In the genomic region with DNA sequence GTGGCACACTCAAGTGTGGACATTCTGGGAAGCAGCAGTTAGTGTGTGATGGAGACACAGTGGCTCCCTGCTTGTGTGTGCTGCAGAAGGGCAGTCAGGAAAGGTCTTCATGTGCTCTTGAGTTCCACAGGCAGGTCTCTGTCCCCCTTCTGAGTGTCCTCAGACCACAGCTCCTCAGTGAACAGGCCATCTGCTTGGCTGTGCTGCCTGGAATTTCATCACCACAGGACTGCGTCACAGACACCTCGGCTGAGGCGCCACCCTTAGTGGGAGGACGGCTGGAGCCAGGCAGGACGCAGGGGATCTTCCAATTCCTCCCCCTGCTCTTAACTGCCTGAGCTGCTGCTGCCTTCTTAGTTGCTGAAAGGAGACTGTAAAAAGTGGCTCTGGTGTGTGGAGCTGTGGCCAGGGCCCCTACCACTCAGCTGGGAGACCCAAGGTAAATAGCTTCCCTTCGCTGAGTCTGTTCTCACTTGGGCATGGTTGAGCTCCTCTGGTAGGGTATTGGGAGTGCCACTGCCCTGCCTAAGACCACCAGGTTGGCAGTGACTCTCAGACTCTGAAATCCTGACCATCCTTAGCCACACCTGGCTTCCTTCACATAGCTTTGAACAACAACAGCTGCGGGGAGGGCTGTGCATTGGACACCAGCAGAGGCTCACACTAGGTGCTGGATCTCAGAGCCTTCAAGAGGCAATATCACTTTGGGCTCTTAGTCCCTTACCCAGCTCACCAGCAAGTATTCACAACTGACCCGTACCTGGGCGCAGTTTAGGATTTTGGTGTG, we compare ENCODE assay signal across 8 mouse cellular contexts. TPM values are rescaled to one million over a fixed set of nuclear protein-coding genes. Genes with fewer than 3 reads are reported as not detected.
A peak's percentile ranks its signal among the peaks of the same experiment; 100 is the strongest.
DNase-seq lines count a peak whose midpoint lies in the region; ATAC-seq and TF ChIP-seq lines count a peak whose summit lies in the region.
"Had no signal": no experiment of that assay in that cellular context is flagged by ENCODE, and none has a peak within 500 bp of the region (broad histone marks: within the 10 kb centered on the region; RNA-seq: fewer than 3 reads in every experiment).

No protein-coding gene starts in this region.

- no peak overlapping the region for H3K4me3 ChIP-seq in bone marrow macrophage, adult 2 months (ENCODE audit: insufficient read depth, low read length)
- H3K4me3 ChIP-seq in liver, adult 2 months (ENCODE audit: insufficient read depth, low read depth, low read length), result no peak overlapping the region

- 0 out of 2 replicates have a peak overlapping the region, but pooled peaks have one; percentile 14 for H3K9ac ChIP-seq in liver, adult 2 months (ENCODE audit: low read depth, low read length)

- DNase-seq in adipocyte (ENCODE audit: low spot score), result peak; percentile 34
- peak; percentile 49 to 57 for DNase-seq in frontal cortex, postnatal 14 days (ENCODE audit: low spot score in 2 of 2)
- DNase-seq in heart, postnatal 4 days, result peak; percentile 75
- DNase-seq in liver, adult 2 months (ENCODE audit: extremely low read depth, low read depth, low spot score), result peak; percentile 66
- DNase-seq in spleen, postnatal 4 days (ENCODE audit: low spot score in 2 of 2), result no peak

- 0 out of 2 replicates have a peak, but pooled peaks have one; percentile 40 for ATAC-seq in monocyte, adult 5-6 weeks (replicated peaks; ENCODE audit: insufficient number of reproducible peaks, low FRiP score, low TSS enrichment, poor library complexity, severe bottlenecking)

- peaks cover 61% of the 10 kb centered on the region for H3K79me2 ChIP-seq in liver, adult 2 months (ENCODE audit: control insufficient read depth, insufficient read depth, low read length)

- WGBS in liver, adult 2 months, result 46% methylated on average over 9 of the region's 9 CpGs

- no peak for TF ChIP-seq CTCF in bone marrow macrophage, adult 2 months (IDR thresholded peaks at IDR 0.05; ENCODE audit: low read depth, low read length)
- TF ChIP-seq CTCF in liver, adult 2 months (IDR thresholded peaks at IDR 0.05; ENCODE audit: low read depth, low read length), result no peak

- H3K4me1 ChIP-seq in bone marrow macrophage, adult 2 months (ENCODE audit: control insufficient read depth, insufficient read depth, low read length), result peaks cover 66% of the 10 kb centered on the region
- peaks cover 49% of the 10 kb centered on the region for H3K4me1 ChIP-seq in liver, adult 2 months (ENCODE audit: control insufficient read depth, insufficient read depth, low read length)

- peaks cover 2% of the 10 kb centered on the region; the same call in 1 of the 2 replicates for H3K36me3 ChIP-seq in liver, adult 2 months (ENCODE audit: control insufficient read depth, insufficient read depth, low read length)

- H3K27ac ChIP-seq in bone marrow macrophage, adult 2 months (ENCODE audit: insufficient read depth, low read depth, low read length), result peak overlapping the region; percentile 46
- peak overlapping the region; percentile 25 for H3K27ac ChIP-seq in liver, adult 2 months (replicated peaks; ENCODE audit: insufficient read depth, low read depth, low read length)

- no peak for TF ChIP-seq POLR2A in bone marrow macrophage, adult 2 months (IDR thresholded peaks at IDR 0.05; ENCODE audit: borderline replicate concordance, low read depth, low read length)
- TF ChIP-seq POLR2A in liver, adult 2 months (IDR thresholded peaks at IDR 0.05; ENCODE audit: extremely low read depth, insufficient read depth, low read length), result no peak

- H3K27me3 ChIP-seq in liver, adult 2 months (ENCODE audit: control insufficient read depth, insufficient read depth, low read length), result no peaks in the 10 kb centered on the region

RNA-seq across cellular contexts. Expression of a gene that starts 14.3 kb away (rescaled TPM):
- 67.1 and 83.5 TPM in 2 replicates for polyA plus RNA-seq in bone marrow macrophage, adult 2 months (2012; ENCODE audit: insufficient read depth, insufficient read length, missing spikeins)
- total RNA-seq in heart, postnatal 4 days (2021), result 100 to 1,000 TPM; 158 to 164 TPM
- total RNA-seq in liver, adult 2 months (2014; rRNA removed), result 57.1 and 65.5 TPM in 2 replicates
- polyA plus RNA-seq in liver, adult 2 months (2012; rRNA removed), result 78.1 and 81.3 TPM in 2 replicates
- total RNA-seq in monocyte, adult 5-6 weeks (2017), result 77.2 to 150 TPM (median 108 TPM) in 3 replicates

RNA-seq across cellular contexts. Expression of a gene that starts 48.0 kb away (rescaled TPM):
- polyA plus RNA-seq in bone marrow macrophage, adult 2 months (2012; ENCODE audit: insufficient read depth, insufficient read length, missing spikeins), result not detected in 2 replicates
- total RNA-seq in heart, postnatal 4 days (2021), result not detected
- not detected in 2 replicates for total RNA-seq in liver, adult 2 months (2014; rRNA removed)
- polyA plus RNA-seq in liver, adult 2 months (2012; rRNA removed), result not detected in 2 replicates
- total RNA-seq in monocyte, adult 5-6 weeks (2017), result not detected in 3 replicates
- total RNA-seq: adrenal gland, adult 18-20 months had no signal

RNA-seq across cellular contexts. Expression of a gene that starts 52.7 kb away (rescaled TPM):
- 53.6 and 59.8 TPM in 2 replicates for polyA plus RNA-seq in bone marrow macrophage, adult 2 months (2012; ENCODE audit: insufficient read depth, insufficient read length, missing spikeins)
- total RNA-seq in heart, postnatal 4 days (2021), result 10 to 100 TPM; 54.9 to 58.4 TPM
- total RNA-seq in liver, adult 2 months (2014; rRNA removed), result 1.2 and 2.7 TPM in 2 replicates
- polyA plus RNA-seq in liver, adult 2 months (2012; rRNA removed), result 8.5 and 9.0 TPM in 2 replicates
- total RNA-seq in monocyte, adult 5-6 weeks (2017), result 3.6 to 29.0 TPM (median 10.5 TPM) in 3 replicates

RNA-seq across cellular contexts. Expression of a gene that starts 52.7 kb away (rescaled TPM):
- 397 TPM in 2 replicates for polyA plus RNA-seq in bone marrow macrophage, adult 2 months (2012; ENCODE audit: insufficient read depth, insufficient read length, missing spikeins)
- total RNA-seq in heart, postnatal 4 days (2021), result 10 to 100 TPM; 28.9 to 32.4 TPM
- 8.3 and 12.4 TPM in 2 replicates for total RNA-seq in liver, adult 2 months (2014; rRNA removed)
- 33.0 and 37.4 TPM in 2 replicates for polyA plus RNA-seq in liver, adult 2 months (2012; rRNA removed)
- 13.7 to 42.8 TPM (median 31.8 TPM) in 3 replicates for total RNA-seq in monocyte, adult 5-6 weeks (2017)

Comparison
In these comparisons a context has a peak if more than half of its experiments do, and no peak if none do; other contexts are left out.
1. DNase-seq: peak in adipocyte (single experiment), frontal cortex, postnatal 14 days (2 of 2), heart, postnatal 4 days (single experiment) and liver, adult 2 months (single experiment); none in spleen, postnatal 4 days (0 of 2).